Mouse (Mus musculus) forebrain, embryonic 11.5 days (tissue): ENCODE measurements around the gene Mast2. TPM values are rescaled to one million over a fixed set of nuclear protein-coding genes. Genes with fewer than 3 reads are reported as not detected.

Experiments used
- ATAC-seq: fragments of 200-750 bp; cut with Nextera tagmentation; replicated peaks from 2 replicates; pipeline ENCODE4 v1.8.0; 2017; ENCODE audit warnings: moderate TSS enrichment; ENCODE audit not compliant: low FRiP score
- DNase-seq: peaks from one replicate; pipeline ENCODE4 v3.0.0-alpha.2; 2017; ENCODE audit warnings: low spot score
- H3K27ac ChIP-seq: fragments of 300-500 bp; sonication (generic); 2 replicates; pipeline ENCODE4 v1.5.1; 2014; ENCODE audit warnings: low read depth, low read length
- H3K27me3 ChIP-seq: fragments of 300-500 bp; sonication (generic); 2 replicates; pipeline ENCODE4 v1.6.1; 2014; ENCODE audit warnings: mild to moderate bottlenecking, low read length, mixed read lengths; ENCODE audit not compliant: control insufficient read depth, insufficient read depth
- H3K36me3 ChIP-seq: fragments of 300-500 bp; sonication (generic); 2 replicates; pipeline ENCODE4 v1.6.1; 2014; ENCODE audit warnings: mild to moderate bottlenecking, low read length, moderate library complexity, mixed read lengths; ENCODE audit not compliant: control insufficient read depth, insufficient read depth
- H3K4me1 ChIP-seq: fragments of 300-500 bp; sonication (generic); replicated peaks from 2 replicates; pipeline ENCODE4 v1.6.1; 2014; ENCODE audit warnings: low read length, mixed read lengths; ENCODE audit not compliant: control insufficient read depth, insufficient read depth
- H3K4me2 ChIP-seq: fragments of 300-500 bp; sonication (generic); 2 replicates; pipeline ENCODE4 v1.6.1; 2014; ENCODE audit warnings: low read depth, mild to moderate bottlenecking, low read length, moderate library complexity, mixed read lengths; ENCODE audit not compliant: severe bottlenecking
- H3K4me3 ChIP-seq: fragments of 300-500 bp; sonication (generic); 2 replicates; pipeline ENCODE4 v1.5.1; 2014; ENCODE audit warnings: low read depth, low read length
- H3K9ac ChIP-seq: fragments of 300-500 bp; sonication (generic); 2 replicates; pipeline ENCODE4 v1.6.1; 2014; ENCODE audit warnings: low read length
- H3K9me3 ChIP-seq: fragments of 300-500 bp; sonication (generic); 2 replicates; pipeline ENCODE4 v1.6.1; 2016; ENCODE audit warnings: low read length, mixed read lengths; ENCODE audit not compliant: control insufficient read depth
- WGBS: fragments of 180-500 bp; shearing (Covaris S2); extraction: QIAGEN DNeasy Blood & Tissue Kit; methylation state at CpG from one replicate; pipeline ENCODE4 v1.1.7; 2014; 5-methylcytosine and 5-hydroxymethylcytosine counted together
- polyA plus RNA-seq: library from polyadenylated mRNA; unstranded; fragments of >200 nt; fragmentation: Nextera tagmentation; extraction: Ambion mirVana; gene quantifications from 2 replicates; pipeline ENCODE4 v1.2.1, GENCODE M21; 2014

Mast2 gene
- polyA plus RNA-seq, result 37.6 and 44.1 TPM in 2 replicates

DNA sequence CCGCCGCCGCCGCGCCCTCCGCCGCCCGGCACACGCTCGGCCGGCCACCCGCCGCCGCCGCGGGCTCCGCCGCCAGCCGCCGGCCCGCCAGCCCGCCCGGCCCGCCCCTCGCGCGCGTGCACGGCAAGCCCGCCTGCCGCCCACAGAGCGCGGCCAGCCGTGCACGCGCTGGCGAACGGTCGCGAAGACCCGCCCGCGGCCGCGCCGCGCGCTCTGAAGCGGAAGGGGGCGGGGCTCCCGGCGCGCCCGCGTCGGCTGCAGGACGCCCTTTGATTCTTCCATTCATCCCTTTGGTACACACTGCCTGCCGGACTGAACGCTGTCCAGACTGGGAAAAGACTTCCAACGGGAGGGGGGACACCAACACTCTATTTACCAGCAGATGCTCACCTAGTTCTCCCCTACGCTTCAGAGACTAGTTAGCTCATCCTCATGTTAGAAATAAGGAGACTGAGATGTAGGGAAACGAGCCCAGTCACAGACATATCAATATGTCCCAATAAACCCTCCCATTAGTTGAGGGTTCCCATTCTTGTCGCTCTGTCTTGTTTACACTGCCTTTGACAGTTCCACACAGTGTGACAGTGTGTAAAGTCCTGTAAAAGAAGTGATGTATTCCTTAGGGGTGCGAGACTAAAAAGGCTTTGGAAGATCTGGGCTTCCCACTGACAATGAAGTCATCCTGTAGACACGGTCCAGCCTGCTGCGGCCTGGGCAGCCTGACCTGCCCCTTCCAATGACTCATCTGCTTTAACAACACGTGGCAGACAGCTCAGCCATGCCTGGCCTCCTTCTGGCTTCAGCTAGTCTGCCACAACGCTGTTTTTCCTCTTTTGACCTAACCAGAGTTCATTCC lies at the start of gene Mast2:
Mast2 (minus strand) TSS at position 58 of the 856 bp plus-strand sequence.
- H3K4me2 ChIP-seq, result peak within 1 kb of the TSS; percentile 72
- ATAC-seq, result peak; percentile 88
- peak within 1 kb of the TSS; percentile 81 for H3K27ac ChIP-seq
- peak within 1 kb of the TSS; percentile 93 for H3K9ac ChIP-seq
- peak within 1 kb of the TSS; percentile 98 for H3K4me3 ChIP-seq
- 2% methylated on average over 59 of the region's 68 CpGs for WGBS
- no peaks in the 10 kb centered on the region for H3K9me3 ChIP-seq
- no peaks in the 10 kb centered on the region for H3K36me3 ChIP-seq
- H3K4me1 ChIP-seq, result peaks cover 6% of the 10 kb centered on the region
- DNase-seq, result peak; percentile 92
- no peaks in the 10 kb centered on the region for H3K27me3 ChIP-seq

DNA sequence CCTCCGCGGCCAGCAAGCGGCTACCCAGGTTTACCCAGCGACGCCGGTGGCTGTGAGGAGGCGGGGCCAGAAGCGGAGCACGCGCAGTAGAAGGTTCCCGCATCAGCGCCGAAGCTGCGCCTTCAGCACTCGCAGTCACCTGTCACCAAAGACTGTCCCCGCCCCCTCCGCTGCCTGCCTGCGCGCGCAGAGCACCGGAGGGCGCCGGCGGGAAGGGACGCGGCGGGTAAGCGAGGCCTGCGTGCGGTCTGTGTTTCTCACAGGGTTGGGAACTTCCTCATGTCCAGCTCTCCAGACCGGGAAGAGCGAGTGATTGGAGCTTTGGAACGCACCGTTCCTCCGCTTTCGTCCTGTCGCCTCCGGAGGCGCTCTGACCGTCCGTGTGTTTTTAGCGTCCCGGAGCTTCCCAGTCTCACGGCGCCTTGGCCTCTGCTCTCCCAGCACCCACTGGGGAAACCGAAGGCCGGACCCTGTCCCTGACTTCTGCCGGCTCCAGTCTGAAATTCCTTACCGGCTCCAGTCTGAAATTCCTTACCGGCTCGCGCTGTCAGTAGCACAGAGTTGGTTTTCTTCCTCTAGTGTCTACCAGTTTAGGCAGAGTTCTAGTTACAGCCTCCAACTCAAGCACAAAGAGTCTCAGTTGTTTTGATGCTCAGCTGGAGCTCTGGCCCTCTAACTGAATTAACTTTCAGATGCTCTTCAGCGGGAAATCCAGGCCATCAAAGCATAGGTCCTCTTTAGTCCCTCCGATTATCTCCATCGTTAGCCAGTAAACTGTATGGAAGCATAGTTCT lies 43.6 kb upstream of the Mast2 start, which contains the start of gene Ipp:
Ipp (plus strand) TSS at position 125 of the 794 bp plus-strand sequence.
- H3K36me3 ChIP-seq, result no peaks in the 10 kb centered on the region; the same call in 1 of the 2 replicates
- H3K27ac ChIP-seq, result peak within 1 kb of the TSS; percentile 83
- DNase-seq (peak; percentile 97), ATAC-seq (peak; percentile 98)
- H3K4me3 ChIP-seq, result peak within 1 kb of the TSS; percentile 55
- peak within 1 kb of the TSS; percentile 70 for H3K4me2 ChIP-seq
- no peaks in the 10 kb centered on the region for H3K9me3 ChIP-seq
- H3K27me3 ChIP-seq, result no peaks in the 10 kb centered on the region
- no peaks in the 10 kb centered on the region for H3K4me1 ChIP-seq
- under 1% methylated on average over 54 of the region's 55 CpGs for WGBS
- H3K9ac ChIP-seq, result peak within 1 kb of the TSS; percentile 75

DNA sequence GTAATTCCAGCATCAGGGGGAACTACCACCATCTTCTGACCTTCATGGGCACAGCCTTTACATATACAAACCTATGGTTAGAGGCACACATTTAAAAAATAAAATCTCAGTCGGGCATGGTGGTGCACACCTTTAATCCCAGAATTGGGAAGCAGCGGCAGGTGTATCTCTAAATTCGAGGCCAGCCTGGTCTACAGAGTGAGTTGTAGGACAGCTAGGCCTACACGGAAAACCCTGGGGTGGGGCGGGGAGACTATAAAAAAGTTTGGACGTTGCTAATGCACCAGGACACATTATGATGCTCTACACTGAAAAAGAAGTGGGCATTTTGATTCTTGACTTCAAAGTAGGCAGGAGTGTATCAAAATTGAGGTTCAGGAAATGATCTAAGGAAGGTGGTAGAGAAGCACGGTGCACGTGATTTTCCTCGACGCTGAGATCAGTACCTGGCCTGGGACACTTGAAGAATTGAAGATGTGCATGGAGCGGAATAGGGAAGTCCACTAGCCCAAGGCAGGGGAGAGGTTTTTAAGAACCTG lies 43.0 kb upstream of the Mast2 start:
- Histone ChIP-seq H3K27ac (no peak overlapping the region), H3K4me1 (no peaks in the 10 kb centered on the region), H3K9me3 (no peaks in the 10 kb centered on the region), H3K36me3 (no peaks in the 10 kb centered on the region; the same call in 1 of the 2 replicates), H3K4me3 (peak overlapping the region; percentile 55), H3K27me3 (no peaks in the 10 kb centered on the region), H3K4me2 (peak overlapping the region; percentile 70), H3K9ac (peak overlapping the region; percentile 66)
- DNase-seq (no peak), ATAC-seq (peak; percentile 42)
- WGBS, result 25% methylated on average over 11 of the region's 11 CpGs

DNA sequence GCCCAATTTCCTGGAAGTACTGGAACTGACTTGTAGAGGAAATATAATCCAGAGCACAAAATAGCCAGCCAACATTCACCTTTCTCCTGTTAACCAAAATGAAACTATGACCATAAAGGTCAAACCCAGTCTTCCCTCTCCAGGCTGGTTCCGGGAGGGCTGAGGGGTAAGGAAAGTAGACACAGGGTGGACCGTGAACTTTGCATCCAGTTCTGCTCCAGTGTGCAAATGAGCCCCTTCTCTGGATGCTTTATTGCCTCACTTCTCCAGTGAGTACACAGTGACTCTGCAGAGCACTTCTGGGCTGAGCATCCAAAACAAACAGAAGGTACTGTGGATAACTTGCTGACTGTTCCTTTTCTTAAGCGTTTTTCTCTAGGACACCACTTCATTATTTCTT lies 36.0 kb upstream of the Mast2 start:
- no peak for ATAC-seq
- Histone ChIP-seq H3K36me3 (no peaks in the 10 kb centered on the region), H3K9ac (no peak overlapping the region), H3K27me3 (no peaks in the 10 kb centered on the region), H3K9me3 (no peaks in the 10 kb centered on the region), H3K4me3 (no peak overlapping the region), H3K27ac (no peak overlapping the region), H3K4me1 (no peaks in the 10 kb centered on the region), H3K4me2 (no peak overlapping the region)
- WGBS, result 78% methylated on average over 3 of the region's 3 CpGs
- DNase-seq, result no peak

DNA sequence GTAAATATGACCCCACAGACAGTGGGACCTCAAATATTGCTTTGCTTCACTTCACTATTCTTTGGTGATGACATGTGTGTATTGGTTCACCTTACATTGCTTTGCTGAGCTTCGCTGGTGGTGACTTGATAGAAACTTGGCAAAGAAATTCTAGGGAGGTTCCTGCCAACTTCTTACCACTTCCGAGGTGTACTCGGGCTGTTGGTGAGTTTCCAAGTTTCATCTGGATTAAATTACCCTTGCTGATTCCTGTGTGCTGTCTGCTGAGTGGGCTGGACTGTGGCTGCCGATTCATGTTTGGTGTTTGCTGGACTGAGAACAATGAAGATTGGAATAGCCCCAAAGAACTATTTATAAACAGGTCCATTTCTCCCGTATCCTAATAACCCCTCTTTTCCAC lies 29.7 kb upstream of the Mast2 start:
- Histone ChIP-seq H3K27me3 (no peaks in the 10 kb centered on the region), H3K9ac (no peak overlapping the region), H3K4me2 (no peak overlapping the region), H3K9me3 (no peaks in the 10 kb centered on the region), H3K4me3 (no peak overlapping the region), H3K27ac (no peak overlapping the region), H3K4me1 (no peaks in the 10 kb centered on the region), H3K36me3 (no peaks in the 10 kb centered on the region)
- WGBS, result 85% methylated on average over 5 of the region's 5 CpGs
- DNase-seq (no peak), ATAC-seq (no peak)

DNA sequence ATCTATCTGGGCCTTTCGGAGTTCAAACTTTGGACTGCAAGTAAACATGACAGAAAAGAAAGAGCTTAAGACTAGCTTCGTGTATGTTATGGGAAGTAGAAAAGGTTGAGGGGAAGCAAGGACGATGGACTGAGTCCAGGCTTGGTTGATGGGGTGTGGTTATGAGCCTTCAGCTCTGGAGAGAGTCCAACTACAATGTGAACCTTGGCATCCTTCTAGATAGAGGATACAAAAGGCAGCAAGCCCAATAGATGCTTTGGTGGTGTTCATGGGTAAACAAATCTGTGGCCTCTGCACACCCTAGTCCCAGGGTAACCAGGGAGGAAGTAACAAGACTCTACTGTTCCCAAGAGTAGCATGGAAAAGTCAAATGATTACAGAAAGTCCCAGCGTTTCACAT lies 28.5 kb upstream of the Mast2 start:
- no peaks in the 10 kb centered on the region for H3K4me1 ChIP-seq
- ATAC-seq (no peak), DNase-seq (no peak)
- no peaks in the 10 kb centered on the region for H3K27me3 ChIP-seq
- no peak overlapping the region for H3K4me3 ChIP-seq
- WGBS, result 84% methylated on average over 4 of the region's 4 CpGs
- no peaks in the 10 kb centered on the region for H3K36me3 ChIP-seq
- H3K9ac ChIP-seq, result no peak overlapping the region
- no peaks in the 10 kb centered on the region for H3K9me3 ChIP-seq
- H3K4me2 ChIP-seq, result no peak overlapping the region
- no peak overlapping the region for H3K27ac ChIP-seq

DNA sequence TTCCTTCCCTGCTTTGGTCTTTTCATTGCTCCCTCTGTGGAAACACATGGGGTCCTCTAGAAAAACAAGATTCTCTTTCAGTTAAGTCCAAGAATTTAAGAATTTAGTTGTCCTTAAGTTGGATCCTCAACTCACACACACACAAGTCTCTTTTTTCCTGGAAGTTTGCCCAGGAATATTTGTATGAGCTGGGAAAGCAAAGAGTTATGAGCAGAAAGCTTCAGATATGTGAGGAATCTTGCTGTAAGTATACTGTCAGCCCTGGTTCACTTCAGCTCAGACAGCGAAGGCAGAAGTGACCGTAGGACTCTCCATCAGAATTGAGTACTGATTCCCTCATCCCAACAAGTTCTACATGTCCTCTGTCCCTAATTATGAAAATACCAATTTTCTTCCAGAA lies 27.9 kb upstream of the Mast2 start:
- Histone ChIP-seq H3K4me2 (no peak overlapping the region), H3K4me3 (no peak overlapping the region), H3K9me3 (no peaks in the 10 kb centered on the region), H3K27me3 (no peaks in the 10 kb centered on the region), H3K36me3 (no peaks in the 10 kb centered on the region), H3K27ac (no peak overlapping the region), H3K4me1 (no peaks in the 10 kb centered on the region), H3K9ac (no peak overlapping the region)
- ATAC-seq (no peak), DNase-seq (no peak)
- 98% methylated on average over 2 of the region's 2 CpGs for WGBS

DNA sequence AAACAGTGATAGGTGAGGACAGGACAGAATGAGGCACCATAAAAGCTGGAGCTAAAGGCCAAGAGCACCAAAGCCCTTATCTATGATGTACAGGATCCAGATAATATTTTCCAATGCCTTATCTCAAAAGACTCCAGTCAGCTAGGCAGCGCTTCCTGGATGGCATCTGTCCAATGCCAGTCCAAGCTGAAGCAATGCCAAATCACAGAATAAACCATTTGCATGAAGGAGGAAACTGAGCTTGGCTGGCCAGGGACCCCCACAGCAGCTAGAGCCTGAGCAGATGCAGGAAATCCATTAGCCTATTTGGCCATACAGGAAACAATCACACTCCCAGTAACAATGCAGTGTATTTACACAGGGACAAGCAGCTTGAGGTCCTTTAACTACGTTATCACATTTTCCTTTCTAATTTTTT lies 27.1 kb upstream of the Mast2 start:
- Histone ChIP-seq H3K27ac (no peak overlapping the region), H3K4me1 (no peaks in the 10 kb centered on the region), H3K27me3 (no peaks in the 10 kb centered on the region), H3K4me3 (no peak overlapping the region), H3K36me3 (no peaks in the 10 kb centered on the region), H3K9me3 (no peaks in the 10 kb centered on the region), H3K9ac (no peak overlapping the region), H3K4me2 (no peak overlapping the region)
- DNase-seq, result no peak
- ATAC-seq, result no peak
- 85% methylated on average over 2 of the region's 2 CpGs for WGBS
